Mouse (Mus musculus): ENCODE measurements around the gene Sh3pxd2a.

The Sh3pxd2a gene

GRCm38 (mm10) chr19:47438445-47438844 is 25.8 kb downstream of the Sh3pxd2a start:
- peak in 1 of 2 experiments; percentile 39 for DNase-seq (ENCODE audit: low spot score in 2 of 2)

GRCm38 (mm10) chr19:47437040-47437439 is 27.2 kb downstream of the Sh3pxd2a start:
- no peak for DNase-seq (ENCODE audit: low spot score in 2 of 2)

GRCm38 (mm10) chr19:47436236-47436635 is 28.0 kb downstream of the Sh3pxd2a start:
- DNase-seq (ENCODE audit: low spot score in 2 of 2): no peak

DNA sequence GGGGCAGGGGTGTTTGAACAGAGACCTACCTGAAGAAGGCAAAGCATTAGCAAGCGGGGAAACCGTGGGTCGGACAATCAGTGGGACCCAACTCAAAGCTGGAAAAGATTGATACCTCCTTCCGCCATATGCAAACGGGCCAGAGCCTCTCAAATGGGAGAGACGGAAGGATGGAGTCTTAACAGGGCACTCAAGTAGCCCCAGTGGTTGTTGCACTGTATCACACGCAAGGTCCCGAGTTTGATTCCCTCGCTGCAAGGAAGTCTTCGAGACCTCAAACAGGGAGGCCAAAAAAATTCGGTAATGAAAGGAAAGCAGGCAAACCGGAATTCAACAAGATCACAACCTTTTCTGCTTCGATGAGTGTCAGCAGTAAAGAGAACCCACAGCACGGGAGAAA is 29.5 kb downstream of the Sh3pxd2a start:
- no peak for DNase-seq (ENCODE audit: low spot score in 2 of 2)

DNA sequence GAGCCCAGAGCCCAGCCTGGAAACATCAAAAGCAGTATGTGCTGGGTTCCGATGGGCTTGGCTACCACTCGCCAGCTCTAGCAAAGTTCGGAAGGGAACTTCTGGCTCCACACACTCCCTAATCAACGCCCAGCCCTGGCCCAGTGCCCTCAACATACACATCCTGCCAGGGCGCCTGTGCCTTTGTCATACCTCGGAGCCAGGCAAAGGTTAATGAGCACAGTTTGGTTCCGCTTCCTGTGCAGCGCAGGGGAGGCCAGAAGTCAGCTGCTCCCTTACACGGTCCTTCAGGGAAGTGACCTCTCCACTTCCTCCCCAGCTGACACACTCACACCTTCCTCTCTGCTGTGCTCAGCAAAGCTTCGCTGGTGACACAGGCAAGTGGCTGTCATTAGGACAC is 31.9 kb downstream of the Sh3pxd2a start:
- DNase-seq (ENCODE audit: low spot score in 2 of 2): no peak

GRCm38 (mm10) chr19:47431189-47431931 is 32.8 kb downstream of the Sh3pxd2a start:
- DNase-seq (ENCODE audit: low spot score in 2 of 2): no peak

GRCm38 (mm10) chr19:47430160-47430559 is 34.0 kb downstream of the Sh3pxd2a start:
- no peak for DNase-seq (ENCODE audit: low spot score in 2 of 2)

GRCm38 (mm10) chr19:47429245-47429644 is 35.0 kb downstream of the Sh3pxd2a start:
- DNase-seq (ENCODE audit: low spot score in 2 of 2): no peak

- DNase-seq (ENCODE audit: low spot score in 2 of 2): no peak
These were observed 35.4 kb downstream of the Sh3pxd2a start for GRCm38 (mm10) chr19:47428794-47429193.

DNA sequence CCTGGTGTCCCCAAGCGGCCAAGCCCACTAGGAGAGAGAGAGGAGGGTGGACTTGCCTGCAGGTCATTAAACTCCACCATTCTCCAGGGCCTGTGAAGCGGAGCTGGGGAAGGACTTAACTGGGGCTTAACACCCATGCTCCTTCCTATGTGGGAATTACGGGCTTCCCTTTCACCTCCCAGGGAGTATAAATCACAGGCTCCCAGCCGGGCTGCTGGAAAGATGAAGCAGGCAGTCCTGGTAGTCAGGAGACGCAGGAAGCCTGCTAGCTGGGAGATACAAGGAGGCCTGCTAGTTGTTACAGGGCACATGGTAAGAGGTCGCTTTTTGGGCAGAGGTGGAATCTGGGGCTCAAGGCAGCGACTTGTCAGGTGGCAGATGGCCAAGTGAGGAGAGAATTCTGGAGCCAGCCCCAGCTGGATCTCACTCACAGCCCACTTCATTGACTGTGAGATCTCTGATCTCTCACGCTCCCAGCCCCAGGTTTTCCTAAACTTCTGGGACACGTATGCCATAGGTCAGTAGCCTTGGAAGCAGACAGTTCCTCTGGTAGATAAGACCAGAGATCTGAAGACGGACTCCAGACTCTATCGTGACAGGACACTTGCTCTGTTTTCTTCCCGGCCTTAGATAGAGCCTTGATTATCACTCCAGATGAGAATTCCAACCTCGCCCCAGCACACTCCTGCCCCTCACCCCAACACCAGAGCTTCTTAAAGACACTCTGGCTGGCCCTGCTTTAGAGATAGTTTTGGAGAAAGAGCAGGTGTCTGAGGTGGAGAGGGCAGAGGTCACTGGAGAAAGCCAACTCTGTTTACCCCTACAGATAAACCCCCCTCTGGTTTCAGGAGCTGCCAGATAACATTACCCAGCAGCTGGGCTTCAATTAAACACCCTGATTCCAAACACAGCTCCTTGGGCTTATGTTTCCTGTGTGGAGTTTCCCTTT is 36.1 kb downstream of the Sh3pxd2a start:
- no peak for DNase-seq (ENCODE audit: low spot score in 2 of 2)

- DNase-seq (ENCODE audit: low spot score in 2 of 2): no peak
These were observed 40.6 kb downstream of the Sh3pxd2a start for GRCm38 (mm10) chr19:47423632-47424031.

DNA sequence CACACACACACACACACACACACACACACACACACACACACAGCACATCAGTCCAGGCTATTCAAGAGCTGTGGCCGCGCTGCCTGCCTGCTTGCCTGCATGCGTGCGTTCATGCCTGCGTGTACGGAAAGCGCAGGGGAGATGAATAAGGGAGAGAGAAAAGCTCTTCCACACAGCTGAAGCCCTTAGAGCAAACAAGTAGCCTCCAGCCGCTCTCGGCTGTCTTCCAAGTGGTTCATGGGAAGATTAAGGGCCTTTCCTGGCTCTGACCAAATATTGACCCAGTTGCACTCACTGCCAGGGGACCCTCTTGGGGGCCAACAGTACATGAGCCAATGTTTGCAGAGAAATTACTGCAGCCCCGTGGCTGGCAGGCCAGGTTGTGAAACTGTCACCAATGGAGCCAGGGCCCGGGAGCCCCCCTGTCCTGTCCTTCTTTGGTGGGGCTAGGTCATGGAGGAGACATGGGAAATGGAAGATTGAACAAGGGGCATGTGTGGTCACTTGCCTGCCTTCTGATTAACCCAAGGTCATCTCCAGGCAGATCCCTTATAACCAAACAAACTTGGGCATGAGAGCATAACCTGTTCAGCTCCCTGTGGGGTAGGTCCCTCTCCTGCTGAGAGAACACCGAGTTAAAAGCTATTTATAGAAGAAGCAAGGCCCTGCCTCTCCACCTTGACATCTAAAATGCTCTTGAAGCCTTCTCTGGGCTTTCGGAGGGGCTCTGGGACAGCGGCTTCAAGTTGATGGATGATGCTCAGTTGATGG is 42.9 kb downstream of the Sh3pxd2a start:
- DNase-seq (ENCODE audit: low spot score in 2 of 2): no peak

- DNase-seq (ENCODE audit: low spot score in 2 of 2): no peak
These were observed 43.7 kb downstream of the Sh3pxd2a start for GRCm38 (mm10) chr19:47420539-47420938.

GRCm38 (mm10) chr19:47419208-47419607 is 45.0 kb downstream of the Sh3pxd2a start:
- DNase-seq (ENCODE audit: low spot score in 2 of 2): no peak

DNA sequence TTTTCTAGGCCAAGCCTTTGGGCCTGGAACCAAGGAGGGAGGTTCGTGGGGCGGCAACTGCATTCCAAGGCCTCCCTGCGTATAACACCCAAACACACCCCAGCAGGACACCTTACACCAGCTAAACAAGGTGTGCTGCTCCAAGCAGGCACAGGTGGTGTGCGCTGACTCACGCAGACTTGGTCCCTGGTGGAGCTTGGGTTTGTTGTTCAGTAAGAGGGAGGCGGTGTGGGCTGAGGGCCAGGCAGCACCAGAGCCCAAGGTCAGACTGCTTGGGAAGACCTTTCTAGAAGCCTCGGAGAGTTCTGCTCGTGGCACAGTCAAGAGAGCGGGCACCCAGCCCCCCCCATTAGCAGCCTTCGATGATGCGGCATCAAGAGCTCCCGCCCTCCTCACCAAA is 48.0 kb downstream of the Sh3pxd2a start:
- peak in 1 of 2 experiments; percentile 65 for DNase-seq (ENCODE audit: low spot score in 2 of 2)

DNA sequence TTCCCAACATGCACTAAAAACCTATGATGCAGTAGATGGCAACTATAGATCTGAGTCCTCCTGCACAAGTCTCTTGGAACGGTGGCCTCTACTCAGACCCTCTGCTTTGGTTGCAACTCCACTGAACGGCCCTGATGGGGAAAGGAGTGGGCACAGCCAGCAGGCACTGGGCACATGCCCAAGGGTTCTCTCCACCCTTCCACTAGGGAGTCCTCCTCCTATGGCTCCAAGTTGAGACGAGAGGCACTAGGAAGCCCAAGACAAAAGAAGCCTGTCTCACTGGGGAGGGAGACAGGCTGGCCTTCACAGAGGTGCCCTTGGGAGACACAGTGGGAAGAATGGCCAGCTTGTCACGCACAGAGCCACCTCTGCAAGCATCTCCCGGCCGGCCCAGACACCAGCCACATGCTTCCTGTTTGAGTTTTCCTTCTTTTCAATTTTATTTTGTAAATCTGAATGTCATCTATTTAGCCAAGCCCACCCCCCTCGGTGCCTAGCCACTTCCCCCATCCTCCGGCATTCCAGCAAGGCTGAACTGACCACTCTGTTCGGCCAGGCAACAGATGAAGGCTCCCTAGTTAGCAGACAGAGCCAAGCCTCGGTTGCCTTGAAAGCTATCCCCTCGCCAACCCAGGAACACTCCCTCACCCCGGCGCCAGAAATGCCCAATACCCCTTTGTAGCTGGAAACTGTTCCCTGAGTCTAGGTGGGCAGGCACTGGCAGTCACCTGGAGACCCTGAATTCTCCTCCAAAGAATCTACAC is 49.9 kb downstream of the Sh3pxd2a start:
- DNase-seq (ENCODE audit: low spot score in 2 of 2): no peak

DNA sequence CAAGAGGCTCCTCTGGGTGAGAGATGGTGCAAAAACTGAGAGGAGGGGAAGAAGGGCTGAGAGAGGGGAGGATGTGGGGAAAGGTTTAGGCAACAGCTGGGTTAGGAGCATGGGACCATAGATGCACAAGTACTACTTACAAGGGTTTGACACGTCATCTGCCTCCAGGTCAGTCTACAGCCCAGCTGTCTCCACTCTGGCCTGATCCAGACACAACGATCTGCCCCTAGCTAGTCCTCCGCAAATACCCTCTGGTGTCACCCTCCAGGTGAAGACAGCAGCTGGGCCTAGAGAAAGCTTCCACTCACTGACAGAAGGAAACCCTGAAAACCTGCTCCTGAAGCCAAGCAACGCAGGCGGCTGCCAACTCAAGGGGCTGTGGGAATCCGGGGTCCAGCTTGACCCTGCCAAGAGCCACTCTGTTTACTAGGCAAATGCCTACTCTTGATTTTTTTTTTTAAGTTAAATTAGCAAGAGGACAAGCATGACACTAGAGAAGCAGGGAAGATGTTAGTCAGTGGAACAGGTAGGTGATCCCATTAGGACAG is 50.7 kb downstream of the Sh3pxd2a start:
- DNase-seq (ENCODE audit: low spot score in 2 of 2): no peak

- no peak for DNase-seq (ENCODE audit: low spot score in 2 of 2)
These were observed 51.5 kb downstream of the Sh3pxd2a start for GRCm38 (mm10) chr19:47412566-47413248.

DNA sequence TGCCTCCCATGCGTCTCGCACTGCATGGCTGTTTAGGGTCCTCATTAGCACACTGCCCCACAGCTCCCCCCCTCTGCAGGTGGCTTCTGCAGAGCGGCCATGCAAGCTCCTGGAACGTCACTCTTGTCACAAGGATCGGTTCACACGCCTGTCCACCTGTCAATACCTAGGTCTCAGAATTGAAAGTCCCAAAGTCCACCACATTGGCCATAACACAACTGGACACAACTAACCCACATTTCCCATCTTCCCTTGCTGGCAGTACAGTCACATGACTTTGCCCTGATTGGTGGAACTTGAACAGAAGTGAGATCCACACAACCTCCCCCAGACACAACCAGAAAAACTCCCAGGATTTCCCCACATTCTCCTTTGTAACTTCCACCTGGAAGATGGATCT is 53.9 kb downstream of the Sh3pxd2a start:
- no peak for DNase-seq (ENCODE audit: low spot score in 2 of 2)

GRCm38 (mm10) chr19:47409142-47409541 is 55.1 kb downstream of the Sh3pxd2a start:
- DNase-seq (ENCODE audit: low spot score in 2 of 2): no peak
